Mouse (Mus musculus) liver, embryonic 12.5 days (tissue): Measurements from ENCODE around the gene Adgrb2. TPM values are rescaled to one million over a fixed set of nuclear protein-coding genes. Genes with fewer than 3 reads are reported as not detected.

Source experiments
- ATAC-seq: fragments of 200-750 bp; cut with Nextera tagmentation; 2 replicates; pipeline ENCODE4 v1.8.0; 2017; ENCODE audit warnings: moderate number of reproducible peaks, mild to moderate bottlenecking, moderate library complexity
- H3K27ac ChIP-seq: fragments of 300-500 bp; sonication (generic); 2 replicates; pipeline ENCODE4 v1.5.1; 2016; ENCODE audit warnings: mild to moderate bottlenecking
- H3K27me3 ChIP-seq: fragments of 300-500 bp; sonication (generic); replicated peaks from 2 replicates; pipeline ENCODE4 v1.6.1; 2016; ENCODE audit warnings: mild to moderate bottlenecking, moderate library complexity
- H3K36me3 ChIP-seq: fragments of 300-500 bp; sonication (generic); 2 replicates; pipeline ENCODE4 v1.6.1; 2016; ENCODE audit warnings: mild to moderate bottlenecking, moderate library complexity
- H3K4me1 ChIP-seq: fragments of 300-500 bp; sonication (generic); 2 replicates; pipeline ENCODE4 v1.6.1; 2016
- H3K4me2 ChIP-seq: fragments of 300-500 bp; sonication (generic); 2 replicates; pipeline ENCODE4 v1.6.1; 2016; ENCODE audit warnings: mild to moderate bottlenecking, moderate library complexity
- H3K4me3 ChIP-seq: fragments of 300-500 bp; sonication (generic); 2 replicates; pipeline ENCODE4 v1.5.1; 2016; ENCODE audit warnings: mild to moderate bottlenecking, moderate library complexity
- H3K9ac ChIP-seq: fragments of 300-500 bp; sonication (generic); 2 replicates; pipeline ENCODE4 v1.6.1; 2016; ENCODE audit warnings: mild to moderate bottlenecking, moderate library complexity
- H3K9me3 ChIP-seq: fragments of 300-500 bp; sonication (generic); replicated peaks from 2 replicates; pipeline ENCODE4 v1.6.1; 2016; ENCODE audit warnings: mild to moderate bottlenecking, moderate library complexity
- WGBS: fragments of 180-500 bp; shearing (Covaris S2); methylation state at CpG from one replicate; pipeline ENCODE4 v1.1.7; 2016; ENCODE audit not compliant: insufficient replicate concordance; 5-methylcytosine and 5-hydroxymethylcytosine counted together
- polyA plus RNA-seq: library from polyadenylated mRNA; unstranded; fragments of >200 nt; fragmentation: Nextera tagmentation; extraction: Ambion mirVana; gene quantifications from 2 replicates; pipeline ENCODE4 v1.2.1, GENCODE M21; 2016

Gene Adgrb2
- polyA plus RNA-seq, result 0.17 and 0.92 TPM in 2 replicates

- Histone ChIP-seq H3K9me3 (no peaks in the 10 kb centered on the region), H3K4me3 (peak within 1 kb of the TSS; percentile 50), H3K9ac (no peak within 1 kb of the TSS), H3K27me3 (peaks cover 100% of the 10 kb centered on the region), H3K27ac (no peak within 1 kb of the TSS), H3K4me1 (peaks cover 19% of the 10 kb centered on the region), H3K36me3 (no peaks in the 10 kb centered on the region), H3K4me2 (peak within 1 kb of the TSS; percentile 68)
- WGBS, result 2% methylated on average over 37 of the region's 77 CpGs
- no peak for ATAC-seq
These were observed at the start of gene Adgrb2 for GRCm38 (mm10) chr4:129984421-129985061. TSS of gene Adgrb2 (plus strand) at chr4:129984870.

DNA sequence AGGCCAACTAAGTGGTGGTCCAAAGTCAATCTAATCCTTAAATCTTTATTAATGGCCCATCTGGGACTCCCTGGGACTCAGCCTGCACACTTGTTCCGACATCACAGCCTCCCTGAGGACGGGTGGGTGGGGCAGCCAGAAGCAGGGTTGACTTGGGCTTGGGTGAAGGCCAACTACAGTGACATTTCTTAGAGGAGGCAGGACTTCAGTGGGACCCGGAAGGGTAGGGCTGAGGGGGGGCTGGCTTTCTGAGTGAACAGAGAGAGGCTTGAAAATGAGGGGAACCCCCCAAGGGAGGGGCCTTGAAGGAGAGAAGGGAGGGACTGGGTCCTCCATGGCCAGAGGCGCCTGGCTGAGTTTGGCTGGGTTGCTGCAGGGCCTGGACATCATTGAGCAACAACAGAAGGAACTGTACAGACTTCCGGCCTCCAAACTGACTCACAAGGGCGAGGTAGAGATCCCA is 33.3 kb upstream of the Adgrb2 start:
- 68% methylated on average over 6 of the region's 6 CpGs for WGBS
- no peak overlapping the region for H3K4me2 ChIP-seq
- ATAC-seq, result no peak

GRCm38 (mm10) chr4:129952241-129952810 is 32.3 kb upstream of the Adgrb2 start:
- Histone ChIP-seq H3K36me3 (no peaks in the 10 kb centered on the region), H3K9me3 (no peaks in the 10 kb centered on the region), H3K4me3 (no peak overlapping the region), H3K27ac (no peak overlapping the region), H3K27me3 (peaks cover 49% of the 10 kb centered on the region), H3K4me2 (no peak overlapping the region), H3K9ac (no peak overlapping the region), H3K4me1 (no peaks in the 10 kb centered on the region)
- no peak for ATAC-seq
- 47% methylated on average over 5 of the region's 5 CpGs for WGBS

More for the DNA sequence above, 33.3 kb upstream of the Adgrb2 start:
- no peaks in the 10 kb centered on the region for H3K36me3 ChIP-seq
- no peak overlapping the region for H3K27ac ChIP-seq
- no peak overlapping the region for H3K4me3 ChIP-seq
- peaks cover 45% of the 10 kb centered on the region for H3K27me3 ChIP-seq
- no peaks in the 10 kb centered on the region for H3K4me1 ChIP-seq
- no peaks in the 10 kb centered on the region for H3K9me3 ChIP-seq
- no peak overlapping the region for H3K9ac ChIP-seq

DNA sequence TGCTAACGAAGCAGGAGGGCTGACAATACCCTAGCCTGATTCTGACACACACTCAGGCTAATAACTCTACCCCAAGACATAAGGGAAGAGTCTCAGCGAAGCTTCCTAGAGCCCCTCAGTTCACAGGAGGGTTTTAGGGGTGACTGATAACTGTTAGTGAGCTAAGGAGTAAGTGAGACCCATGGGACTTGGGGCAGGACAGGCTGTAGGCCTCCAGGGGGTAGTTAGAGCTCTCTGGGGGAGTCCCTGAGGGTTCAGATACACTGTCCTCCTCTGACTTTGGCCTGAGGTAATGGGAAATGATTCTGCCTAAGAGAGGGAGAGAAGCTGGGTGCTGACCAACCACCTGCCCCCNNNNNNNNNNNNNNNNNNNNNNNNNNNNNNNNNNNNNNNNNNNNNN is 30.1 kb upstream of the Adgrb2 start:
- Histone ChIP-seq H3K27me3 (peaks cover 46% of the 10 kb centered on the region), H3K9ac (no peak overlapping the region), H3K4me1 (peaks cover 2% of the 10 kb centered on the region), H3K4me2 (no peak overlapping the region), H3K27ac (no peak overlapping the region), H3K36me3 (no peaks in the 10 kb centered on the region), H3K9me3 (no peaks in the 10 kb centered on the region), H3K4me3 (no peak overlapping the region)
- 48% methylated on average over 2 of the region's 2 CpGs for WGBS
- ATAC-seq, result no peak

- H3K27me3 ChIP-seq, result peaks cover 73% of the 10 kb centered on the region
- H3K27ac ChIP-seq, result no peak overlapping the region
- H3K4me2 ChIP-seq, result peak overlapping the region; percentile 76
- peak overlapping the region; percentile 48 for H3K4me3 ChIP-seq
- 2% methylated on average over 37 of the region's 37 CpGs for WGBS
- peak; percentile 51; the same call in 1 of the 2 replicates for ATAC-seq
- H3K4me1 ChIP-seq, result peaks cover 15% of the 10 kb centered on the region
- H3K9me3 ChIP-seq, result no peaks in the 10 kb centered on the region
- no peaks in the 10 kb centered on the region for H3K36me3 ChIP-seq
- 0 out of 2 replicates have a peak overlapping the region, but pooled peaks have one; percentile 3 for H3K9ac ChIP-seq
These were observed 24.3 kb upstream of the Adgrb2 start for GRCm38 (mm10) chr4:129960180-129960944.

GRCm38 (mm10) chr4:129965294-129965693 is 19.4 kb upstream of the Adgrb2 start:
- 63% methylated on average over 11 of the region's 11 CpGs for WGBS
- Histone ChIP-seq H3K36me3 (no peaks in the 10 kb centered on the region), H3K9ac (no peak overlapping the region), H3K4me1 (peaks cover 5% of the 10 kb centered on the region), H3K27me3 (peaks cover 78% of the 10 kb centered on the region), H3K27ac (no peak overlapping the region), H3K4me3 (no peak overlapping the region), H3K4me2 (no peak overlapping the region), H3K9me3 (no peaks in the 10 kb centered on the region)
- no peak for ATAC-seq

- Histone ChIP-seq H3K27ac (no peak overlapping the region), H3K9me3 (no peaks in the 10 kb centered on the region), H3K36me3 (no peaks in the 10 kb centered on the region), H3K4me2 (no peak overlapping the region), H3K4me1 (no peaks in the 10 kb centered on the region), H3K27me3 (peaks cover 75% of the 10 kb centered on the region), H3K4me3 (no peak overlapping the region), H3K9ac (no peak overlapping the region)
- ATAC-seq, result no peak
- WGBS, result 16% methylated on average over 10 of the region's 10 CpGs
These were observed 18.5 kb upstream of the Adgrb2 start for GRCm38 (mm10) chr4:129966201-129966600.

- H3K4me2 ChIP-seq, result no peak overlapping the region
- H3K27ac ChIP-seq, result no peak overlapping the region
- no peak for ATAC-seq
- H3K9ac ChIP-seq, result no peak overlapping the region
- no peaks in the 10 kb centered on the region for H3K4me1 ChIP-seq
- no peak overlapping the region for H3K4me3 ChIP-seq
- no peaks in the 10 kb centered on the region for H3K9me3 ChIP-seq
- H3K36me3 ChIP-seq, result no peaks in the 10 kb centered on the region
- WGBS, result 56% methylated on average over 13 of the region's 13 CpGs
- H3K27me3 ChIP-seq, result peaks cover 75% of the 10 kb centered on the region
These were observed 17.4 kb upstream of the Adgrb2 start for GRCm38 (mm10) chr4:129967024-129968014.

DNA sequence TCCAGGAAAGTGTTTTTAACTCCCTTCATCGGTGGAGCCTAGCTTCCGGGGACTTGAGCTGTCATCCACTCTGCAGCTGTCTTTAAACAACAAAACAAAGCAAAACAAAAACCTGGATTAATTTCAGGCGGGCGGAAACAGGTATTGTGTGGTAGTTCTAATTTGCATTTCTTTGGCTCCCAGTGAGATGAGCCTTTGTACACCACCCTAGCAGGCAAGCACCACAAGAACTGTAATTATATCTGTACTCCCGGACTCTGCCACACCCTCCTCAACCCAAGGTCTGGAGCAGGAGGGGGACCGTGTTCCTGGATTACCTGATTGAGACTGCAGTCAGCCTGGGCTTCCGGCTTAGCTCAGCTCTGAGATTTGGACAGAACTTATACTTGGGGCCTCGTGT is 14.5 kb upstream of the Adgrb2 start:
- peaks cover 88% of the 10 kb centered on the region for H3K27me3 ChIP-seq
- no peak for ATAC-seq
- no peaks in the 10 kb centered on the region for H3K36me3 ChIP-seq
- no peaks in the 10 kb centered on the region for H3K4me1 ChIP-seq
- no peak overlapping the region for H3K4me3 ChIP-seq
- WGBS, result 56% methylated on average over 8 of the region's 8 CpGs
- H3K9me3 ChIP-seq, result no peaks in the 10 kb centered on the region
- H3K4me2 ChIP-seq, result no peak overlapping the region
- no peak overlapping the region for H3K27ac ChIP-seq
- no peak overlapping the region for H3K9ac ChIP-seq

- peaks cover 87% of the 10 kb centered on the region for H3K27me3 ChIP-seq
- no peak overlapping the region for H3K4me2 ChIP-seq
- no peak overlapping the region for H3K4me3 ChIP-seq
- H3K36me3 ChIP-seq, result no peaks in the 10 kb centered on the region
- no peak overlapping the region for H3K9ac ChIP-seq
- no peak for ATAC-seq
- 68% methylated on average over 11 of the region's 11 CpGs for WGBS
- H3K27ac ChIP-seq, result no peak overlapping the region
- H3K9me3 ChIP-seq, result no peaks in the 10 kb centered on the region
- no peaks in the 10 kb centered on the region for H3K4me1 ChIP-seq
These were observed 13.8 kb upstream of the Adgrb2 start for GRCm38 (mm10) chr4:129970861-129971260.

DNA sequence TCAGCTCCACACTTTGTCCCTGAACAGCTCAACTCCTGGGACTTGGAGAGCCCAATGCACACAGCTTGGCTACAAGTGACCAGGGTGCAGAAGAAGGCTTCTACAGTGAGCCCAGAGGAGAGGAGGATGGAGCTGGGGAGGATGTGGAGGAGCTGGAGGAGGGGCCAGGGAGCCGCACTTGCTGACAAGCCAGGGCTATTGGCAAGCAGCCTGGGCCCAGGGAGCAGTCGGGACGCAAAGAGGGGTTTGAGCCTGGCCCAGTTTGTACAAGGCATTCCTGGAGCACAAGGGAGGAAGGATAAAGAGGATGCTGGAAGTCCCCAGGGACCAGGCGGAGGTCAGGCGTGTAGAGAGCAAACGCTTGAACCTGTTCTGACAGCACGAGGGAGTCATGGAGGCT is 12.7 kb upstream of the Adgrb2 start:
- H3K9ac ChIP-seq, result no peak overlapping the region
- no peak for ATAC-seq
- no peak overlapping the region for H3K4me3 ChIP-seq
- H3K27ac ChIP-seq, result no peak overlapping the region
- H3K4me1 ChIP-seq, result no peaks in the 10 kb centered on the region
- H3K27me3 ChIP-seq, result peaks cover 86% of the 10 kb centered on the region
- H3K4me2 ChIP-seq, result no peak overlapping the region
- no peaks in the 10 kb centered on the region for H3K36me3 ChIP-seq
- no peaks in the 10 kb centered on the region for H3K9me3 ChIP-seq
- WGBS, result 36% methylated on average over 7 of the region's 7 CpGs
